Comparison of ENCODE assay signal across 8 mouse cellular contexts in the genomic region with DNA sequence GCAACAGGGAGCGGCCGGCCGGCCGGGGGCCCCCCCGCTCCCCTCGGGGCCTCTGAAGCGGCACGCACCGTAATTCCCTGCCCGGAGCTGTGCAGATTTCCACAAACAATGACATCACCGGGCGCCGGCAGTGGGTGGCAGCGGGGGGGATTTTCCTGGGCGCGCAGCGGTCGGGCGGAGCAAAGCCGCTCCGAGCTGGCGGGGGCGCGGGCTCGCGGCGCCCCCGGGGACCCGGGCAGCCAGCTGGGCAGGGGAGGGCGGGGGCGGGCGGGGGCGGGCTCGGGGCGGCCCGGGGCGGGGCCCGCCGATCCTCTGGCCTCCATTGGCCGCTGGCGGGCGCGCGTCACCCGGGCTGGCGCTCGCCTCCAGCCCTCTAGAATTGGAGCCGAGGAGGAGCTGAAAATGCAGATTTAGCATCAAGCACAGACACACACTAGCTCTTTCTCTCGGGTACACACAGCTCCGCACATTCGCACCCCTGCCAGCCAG. TPM values are rescaled to one million over a fixed set of nuclear protein-coding genes. Genes with fewer than 3 reads are reported as not detected.
DNase-seq lines count a peak whose midpoint lies in the region; ATAC-seq and TF ChIP-seq lines count a peak whose summit lies in the region.

A gene (plus strand): TSS at position 399 of the 489 bp plus-strand sequence.

- peak; percentile 39 for DNase-seq in ES-E14 (ENCODE audit: low read depth, low spot score)
- DNase-seq in adrenal gland, postnatal 36 days, result peak; percentile 68 to 76
- DNase-seq in left cerebral cortex, adult 18-20 months (ENCODE audit: low spot score in 2 of 2), result peak; percentile 84 to 89
- DNase-seq in midbrain, embryonic 11.5 days (ENCODE audit: low spot score, missing footprints), result peak; percentile 95
- DNase-seq in thymus, postnatal 0 days (ENCODE audit: low spot score), result no peak

- H3K9me3 ChIP-seq in ES-E14 (ENCODE audit: control insufficient read depth, insufficient read depth, low read depth, low read length), result no peaks in the 10 kb centered on the region
- no peaks in the 10 kb centered on the region for H3K9me3 ChIP-seq in heart, embryonic 15.5 days (replicated peaks)
- H3K9me3 ChIP-seq in midbrain, embryonic 11.5 days (ENCODE audit: control insufficient read depth, low read length), result no peaks in the 10 kb centered on the region
- no peaks in the 10 kb centered on the region for H3K9me3 ChIP-seq in stomach, embryonic 15.5 days

- H3K4me3 ChIP-seq in ES-E14 (ENCODE audit: insufficient read depth in 1 of 2, low read depth in 1 of 2, low read length in 2 of 2, poor library complexity in 1 of 2, severe bottlenecking in 1 of 2), result peak within 1 kb of the TSS; percentile 71 to 75
- peak within 1 kb of the TSS; percentile 38 for H3K4me3 ChIP-seq in embryonic fibroblast, embryonic 13.5 days (ENCODE audit: insufficient read depth, low read length)
- H3K4me3 ChIP-seq in heart, embryonic 15.5 days, result peak within 1 kb of the TSS; percentile 53
- peak within 1 kb of the TSS; percentile 47 for H3K4me3 ChIP-seq in midbrain, embryonic 11.5 days (ENCODE audit: low read depth, low read length)
- peak within 1 kb of the TSS; percentile 45 for H3K4me3 ChIP-seq in stomach, embryonic 15.5 days (replicated peaks)

- no peak within 1 kb of the TSS for H3K9ac ChIP-seq in ES-E14 (ENCODE audit: insufficient read depth, low read depth, low read length, poor library complexity, severe bottlenecking)
- H3K9ac ChIP-seq in heart, embryonic 15.5 days, result no peak within 1 kb of the TSS
- H3K9ac ChIP-seq in midbrain, embryonic 11.5 days (ENCODE audit: low read length), result peak within 1 kb of the TSS; percentile 72
- H3K9ac ChIP-seq in stomach, embryonic 15.5 days, result no peak within 1 kb of the TSS

- H3K36me3 ChIP-seq in ES-E14 (ENCODE audit: control insufficient read depth, insufficient read depth, low read length, poor library complexity, severe bottlenecking), result no peaks in the 10 kb centered on the region
- H3K36me3 ChIP-seq in heart, embryonic 15.5 days, result no peaks in the 10 kb centered on the region
- no peaks in the 10 kb centered on the region for H3K36me3 ChIP-seq in midbrain, embryonic 11.5 days (ENCODE audit: control insufficient read depth, insufficient read depth, low read length)
- no peaks in the 10 kb centered on the region for H3K36me3 ChIP-seq in stomach, embryonic 15.5 days

- in situ Hi-C loops in ES-E14 (cut with MboI; ENCODE audit: low sequenced_read_pairs in 2 of 2, unreplicated experiment in 2 of 2), result no loop called here

- ATAC-seq in heart, embryonic 15.5 days (replicated peaks; ENCODE audit: insufficient number of reproducible peaks, insufficient read depth, low FRiP score, low read depth), result peak; percentile 74
- ATAC-seq in midbrain, embryonic 11.5 days (ENCODE audit: low FRiP score), result peak; percentile 96
- ATAC-seq in stomach, embryonic 15.5 days (ENCODE audit: insufficient read depth, low FRiP score, low read depth), result peak; percentile 87

- no peak within 1 kb of the TSS for H3K27ac ChIP-seq in ES-E14 (ENCODE audit: insufficient read depth, low read depth, low read length, poor library complexity, severe bottlenecking)
- no peak within 1 kb of the TSS for H3K27ac ChIP-seq in embryonic fibroblast, embryonic 13.5 days (ENCODE audit: insufficient read depth, low read length)
- no peak within 1 kb of the TSS for H3K27ac ChIP-seq in heart, embryonic 15.5 days
- peak within 1 kb of the TSS; percentile 82 for H3K27ac ChIP-seq in midbrain, embryonic 11.5 days (ENCODE audit: low read depth, low read length)
- no peak within 1 kb of the TSS for H3K27ac ChIP-seq in stomach, embryonic 15.5 days

- under 1% methylated on average over 25 of the region's 51 CpGs for WGBS in heart, embryonic 15.5 days
- 1% methylated on average over 21 of the region's 51 CpGs for WGBS in midbrain, embryonic 11.5 days
- WGBS in stomach, embryonic 15.5 days, result 0% methylated on average over 23 of the region's 51 CpGs

- no peak for TF ChIP-seq CTCF in embryonic fibroblast, embryonic 13.5 days (IDR thresholded peaks at IDR 0.05; ENCODE audit: borderline replicate concordance, insufficient read depth, low read length)

- H3K4me2 ChIP-seq in heart, embryonic 15.5 days, result peak within 1 kb of the TSS; percentile 75
- H3K4me2 ChIP-seq in midbrain, embryonic 11.5 days, result peak within 1 kb of the TSS; percentile 77
- H3K4me2 ChIP-seq in stomach, embryonic 15.5 days, result peak within 1 kb of the TSS; percentile 79

- peaks cover 53% of the 10 kb centered on the region for H3K27me3 ChIP-seq in heart, embryonic 15.5 days
- peaks cover 21% of the 10 kb centered on the region for H3K27me3 ChIP-seq in midbrain, embryonic 11.5 days (ENCODE audit: control insufficient read depth, insufficient read depth, low read length)
- H3K27me3 ChIP-seq in stomach, embryonic 15.5 days (replicated peaks), result peaks cover 38% of the 10 kb centered on the region

- no peak for TF ChIP-seq POLR2A in embryonic fibroblast, embryonic 13.5 days (IDR thresholded peaks at IDR 0.05; ENCODE audit: low read depth, low read length)

- peaks cover 0 to 9% of the 10 kb centered on the region in 2 experiments; a peak in 1 of 4 replicates for H3K4me1 ChIP-seq in ES-E14 (ENCODE audit: control insufficient read depth in 2 of 2, insufficient read depth in 2 of 2, low read length in 2 of 2, poor library complexity in 1 of 2)
- H3K4me1 ChIP-seq in embryonic fibroblast, embryonic 13.5 days (ENCODE audit: control insufficient read depth, insufficient read depth, low read length), result no peaks in the 10 kb centered on the region
- H3K4me1 ChIP-seq in heart, embryonic 15.5 days (replicated peaks), result peaks cover 11% of the 10 kb centered on the region
- peaks cover 3% of the 10 kb centered on the region; the same call in 1 of the 2 replicates for H3K4me1 ChIP-seq in midbrain, embryonic 11.5 days (ENCODE audit: control insufficient read depth, insufficient read depth, low read length)
- H3K4me1 ChIP-seq in stomach, embryonic 15.5 days, result peaks cover 12% of the 10 kb centered on the region; the same call in 1 of the 2 replicates

TF ChIP-seq in ES-E14, 5 proteins besides CTCF, POLR2A, EP300 and RAD21:
- TF ChIP-seq ZC3H11A (IDR thresholded peaks at IDR 0.05; ENCODE audit: borderline replicate concordance, low read depth, low read length) (no peak), ZNF384 (IDR thresholded peaks at IDR 0.05; ENCODE audit: low read depth, low read length) (no peak), CHD2 (IDR thresholded peaks at IDR 0.05; ENCODE audit: low read depth, low read length) (no peak), MAFK (IDR thresholded peaks at IDR 0.05; ENCODE audit: insufficient read depth, low read depth, low read length) (no peak), HCFC1 (IDR thresholded peaks at IDR 0.05; ENCODE audit: borderline replicate concordance, insufficient read depth, low read length) (no peak)

RNA-seq across cellular contexts. Expression of the gene that starts here (rescaled TPM):
- 0.27 and 0.32 TPM in 2 replicates for total RNA-seq in ES-E14 (2012; rRNA removed)
- 1 to 10 TPM; 4.0 TPM for total RNA-seq in adrenal gland, postnatal 36 days (2021)
- 0.23 TPM in 1 of 2 replicates, not detected in the other for polyA plus RNA-seq in embryonic fibroblast, embryonic 13.5 days (2011; ENCODE audit: insufficient read length, low read depth, missing spikeins)
- 0.04 and 0.13 TPM in 2 replicates for polyA plus RNA-seq in heart, embryonic 15.5 days (2015; fragmentation: Nextera tagmentation; extraction: Ambion mirVana)
- total RNA-seq in left cerebral cortex, adult 18-20 months (2021), result 100 to 1,000 TPM; 268 to 276 TPM
- polyA plus RNA-seq in midbrain, embryonic 11.5 days (2014; fragmentation: Nextera tagmentation; extraction: Ambion mirVana), result 7.6 and 9.0 TPM in 2 replicates
- polyA plus RNA-seq in stomach, embryonic 15.5 days (2015; fragmentation: Nextera tagmentation; extraction: Ambion mirVana), result 3.1 and 4.3 TPM in 2 replicates
- 0.13 TPM in 1 of 2 replicates, not detected in the other for polyA plus RNA-seq in thymus, postnatal 0 days (2015; fragmentation: Nextera tagmentation; extraction: Ambion mirVana)

Comparison
In these comparisons a context has a peak if more than half of its experiments do, and no peak if none do; other contexts are left out.
1. RNA of the gene that starts here (total RNA-seq): 268 to 276 TPM in left cerebral cortex, adult 18-20 months; 4.0 TPM in adrenal gland, postnatal 36 days and 0.27 to 0.32 TPM in ES-E14; every median in the first group is over 10 times any median in the second.
2. Peak in DNase-seq and H3K4me3 ChIP-seq in ES-E14; RNA of the gene not detected or under 1 TPM.
3. Peak in ATAC-seq, H3K4me3 ChIP-seq and H3K4me2 ChIP-seq in heart, embryonic 15.5 days; RNA of the gene not detected or under 1 TPM.
4. Peak in every context shown above with its lines, with median percentiles within 50 percentile points of each other: H3K4me3 ChIP-seq, ATAC-seq and H3K4me2 ChIP-seq.